Mouse (Mus musculus) myocyte (in vitro differentiated cells): ENCODE measurements around the gene Gm21885.

Experiments used
- CEBPB ChIP-seq: IDR thresholded peaks from 2 replicates; pipeline ENCODE4 v1.6.1; 2011; ENCODE audit warnings: mild to moderate bottlenecking, moderate library complexity; ENCODE audit not compliant: poor library complexity, insufficient read depth, severe bottlenecking
- E2F4 ChIP-seq: IDR thresholded peaks from one replicate; pipeline ENCODE4 v1.6.1; 2011; ENCODE audit warnings: mild to moderate bottlenecking, control low read depth, moderate library complexity; ENCODE audit not compliant: insufficient read depth
- POLR2A ChIP-seq: IDR thresholded peaks from one replicate; pipeline ENCODE4 v1.6.1; 2011; ENCODE audit warnings: low read depth, mild to moderate bottlenecking, control low read depth, moderate library complexity; ENCODE audit not compliant: insufficient read length

DNA sequence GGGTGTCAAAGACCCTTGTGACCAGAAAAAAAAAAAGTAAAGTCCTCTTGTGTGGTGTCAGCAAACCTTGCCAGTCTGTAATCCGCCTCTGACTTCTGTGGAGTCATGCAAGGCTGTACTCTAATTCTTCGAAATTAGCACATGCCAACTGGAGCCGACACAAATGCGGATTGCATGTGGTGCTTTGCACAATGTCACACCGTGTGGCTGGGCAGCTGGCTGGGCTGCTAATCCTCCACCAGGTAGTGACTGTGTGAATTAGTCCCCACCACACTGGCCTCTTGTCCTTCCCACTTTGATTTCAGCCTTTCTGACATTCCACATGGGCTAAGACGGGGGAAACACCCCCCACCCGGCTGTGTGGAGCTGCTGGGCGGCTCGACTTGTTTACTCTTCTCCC is 42.0 kb upstream of the Gm21885 start:
- TF ChIP-seq CEBPB, result no peak
- TF ChIP-seq POLR2A, result no peak
- no peak for TF ChIP-seq E2F4
